Mouse (Mus musculus) CH12.LX (cell line): ENCODE data around the gene Enpp1.

ENCODE experiments used
- BHLHE40 ChIP-seq: IDR thresholded peaks from 2 replicates; pipeline ENCODE4 v1.6.1; 2011; ENCODE audit warnings: mild to moderate bottlenecking, low read depth, low read length, improper control_type of control experiment
- ZMIZ1 ChIP-seq: IDR thresholded peaks from 2 replicates; pipeline ENCODE4 v1.6.1; 2012; ENCODE audit warnings: low read depth, mild to moderate bottlenecking, inconsistent platforms, low read length, improper control_type of control experiment

GRCm38 (mm10) chr10:24638306-24639070 lies 73.5 kb downstream of the Enpp1 start:
- TF ChIP-seq ZMIZ1 (no peak), BHLHE40 (no peak)
